Mouse (Mus musculus) thymus, adult 2 months (tissue): Measurements from ENCODE around the gene Cdkn1b. TPM values are rescaled to one million over a fixed set of nuclear protein-coding genes. Genes with fewer than 3 reads are reported as not detected.

ENCODE experiments used
- DNase-seq: peaks from one replicate; pipeline ENCODE4 v3.0.0; 2021
- H3K27ac ChIP-seq: fragments of 200-500 bp; 2 replicates; pipeline ENCODE4 v1.5.1; 2012; ENCODE audit warnings: low read length, control low read depth; ENCODE audit not compliant: control insufficient read depth, insufficient read depth
- H3K27me3 ChIP-seq: fragments of 200-500 bp; 2 replicates; pipeline ENCODE4 v1.6.1; 2012; ENCODE audit warnings: mild to moderate bottlenecking, low read length, moderate library complexity, mixed read lengths; ENCODE audit not compliant: control insufficient read depth, insufficient read depth
- H3K36me3 ChIP-seq: fragments of 200-500 bp; 2 replicates; pipeline ENCODE4 v1.6.1; 2012; ENCODE audit warnings: mild to moderate bottlenecking, low read length, moderate library complexity; ENCODE audit not compliant: control insufficient read depth, insufficient read depth
- H3K4me1 ChIP-seq: fragments of 200-500 bp; replicated peaks from 2 replicates; pipeline ENCODE4 v1.6.1; 2012; ENCODE audit warnings: low read length; ENCODE audit not compliant: control insufficient read depth, insufficient read depth
- H3K4me3 ChIP-seq: fragments of 200-500 bp; 2 replicates; pipeline ENCODE4 v1.5.1; 2012; ENCODE audit warnings: mild to moderate bottlenecking, low read length, control low read depth, moderate library complexity; ENCODE audit not compliant: control insufficient read depth, insufficient read depth
- CTCF ChIP-seq: fragments of 200-500 bp; IDR thresholded peaks from 2 replicates; pipeline ENCODE4 v1.5.1; 2012; ENCODE audit warnings: mild to moderate bottlenecking, control low read depth, low read length, moderate library complexity, borderline replicate concordance; ENCODE audit not compliant: control insufficient read depth, poor library complexity, insufficient read depth; ENCODE audit errors: extremely low read depth
- POLR2A ChIP-seq: fragments of 200-500 bp; IDR thresholded peaks from 2 replicates; pipeline ENCODE4 v1.6.1; 2012; ENCODE audit warnings: mild to moderate bottlenecking, low read length, control low read depth, moderate library complexity; ENCODE audit not compliant: control insufficient read depth, poor library complexity, insufficient read depth; ENCODE audit errors: extremely low read depth
- WGBS: fragments of 180-500 bp; shearing (Covaris S2); methylation state at CpG from one replicate; pipeline ENCODE4 v1.1.7; 2018; 5-methylcytosine and 5-hydroxymethylcytosine counted together
- polyA plus RNA-seq: library from polyadenylated mRNA; depleted of rRNA; stranded (reverse); fragments of >200 nt; gene quantifications from 2 replicates; pipeline ENCODE4 v1.2.3, GENCODE M21; 2012

Cdkn1b gene
- polyA plus RNA-seq, 1 experiment = 65.2 TPM

GRCm38 (mm10) chr6:134898095-134898965 lies 21.9 kb upstream of the Cdkn1b start, which contains the start of gene Gpr19:
Gpr19 (minus strand) TSS chr6:134898578.
- no peaks in the 10 kb centered on the region for H3K27me3 ChIP-seq
- WGBS = under 1% methylated on average over 51 of the region's 51 CpGs
- peak; percentile 36; the same call in 1 of the 2 replicates for TF ChIP-seq CTCF
- TF ChIP-seq POLR2A = no peak; the same call in 1 of the 2 replicates
- H3K36me3 ChIP-seq = no peaks in the 10 kb centered on the region
- DNase-seq = peak; percentile 78
- H3K4me1 ChIP-seq = peaks cover 7% of the 10 kb centered on the region
- H3K27ac ChIP-seq = peak within 1 kb of the TSS; percentile 97
- peak within 1 kb of the TSS; percentile 89 for H3K4me3 ChIP-seq

GRCm38 (mm10) chr6:134903368-134903767 lies 16.8 kb upstream of the Cdkn1b start:
- TF ChIP-seq POLR2A (no peak), CTCF (no peak)
- no peak overlapping the region for H3K27ac ChIP-seq
- H3K36me3 ChIP-seq = no peaks in the 10 kb centered on the region
- H3K4me1 ChIP-seq = peaks cover 3% of the 10 kb centered on the region
- WGBS = 85% methylated on average over 4 of the region's 4 CpGs
- no peak for DNase-seq
- no peaks in the 10 kb centered on the region for H3K27me3 ChIP-seq
- H3K4me3 ChIP-seq = no peak overlapping the region

- no peak for TF ChIP-seq POLR2A
- no peak for TF ChIP-seq CTCF
- no peak for DNase-seq
- peaks cover 3% of the 10 kb centered on the region for H3K4me1 ChIP-seq
- H3K27ac ChIP-seq = no peak overlapping the region
- H3K36me3 ChIP-seq = no peaks in the 10 kb centered on the region
- 97% methylated on average over 10 of the region's 10 CpGs for WGBS
- H3K27me3 ChIP-seq = no peaks in the 10 kb centered on the region
- H3K4me3 ChIP-seq = no peak overlapping the region
These were observed 16.0 kb upstream of the Cdkn1b start for GRCm38 (mm10) chr6:134903891-134904884.

GRCm38 (mm10) chr6:134905811-134906210 lies 14.4 kb upstream of the Cdkn1b start:
- DNase-seq = no peak
- Histone ChIP-seq H3K36me3 (no peaks in the 10 kb centered on the region), H3K27ac (no peak overlapping the region), H3K4me1 (no peaks in the 10 kb centered on the region), H3K4me3 (no peak overlapping the region), H3K27me3 (no peaks in the 10 kb centered on the region)
- 88% methylated on average over 1 of the region's 1 CpGs for WGBS
- TF ChIP-seq POLR2A (no peak), CTCF (no peak)

GRCm38 (mm10) chr6:134914523-134914922 lies 5.7 kb upstream of the Cdkn1b start:
- Histone ChIP-seq H3K27ac (no peak overlapping the region), H3K27me3 (no peaks in the 10 kb centered on the region), H3K36me3 (no peaks in the 10 kb centered on the region), H3K4me3 (no peak overlapping the region), H3K4me1 (peaks cover 26% of the 10 kb centered on the region)
- no peak for DNase-seq
- TF ChIP-seq CTCF = no peak
- TF ChIP-seq POLR2A = no peak
- 97% methylated on average over 5 of the region's 5 CpGs for WGBS

GRCm38 (mm10) chr6:134916641-134917040 lies 3.6 kb upstream of the Cdkn1b start:
- H3K4me3 ChIP-seq = peak overlapping the region; percentile 80
- peaks cover 27% of the 10 kb centered on the region for H3K4me1 ChIP-seq
- under 1% methylated on average over 11 of the region's 11 CpGs for WGBS
- H3K27ac ChIP-seq = peak overlapping the region; percentile 91
- TF ChIP-seq CTCF (no peak), POLR2A (peak; percentile 65; the same call in 1 of the 2 replicates)
- DNase-seq = peak; percentile 68
- no peaks in the 10 kb centered on the region for H3K36me3 ChIP-seq
- H3K27me3 ChIP-seq = no peaks in the 10 kb centered on the region
